Mouse (Mus musculus): ENCODE results near the gene Pigs.

Gene Pigs

GRCm38 (mm10) chr11:78363309-78364007, 35.2 kb downstream of the Pigs start:
- no peak for DNase-seq (ENCODE audit: low read depth, low spot score)

GRCm38 (mm10) chr11:78364103-78364502, 35.9 kb downstream of the Pigs start:
- no peak for DNase-seq (ENCODE audit: low read depth, low spot score)

- no peak for DNase-seq (ENCODE audit: low read depth, low spot score)
These were observed 39.4 kb downstream of the Pigs start for GRCm38 (mm10) chr11:78367456-78368225.

- DNase-seq (ENCODE audit: low read depth, low spot score): no peak
These were observed 42.2 kb downstream of the Pigs start for GRCm38 (mm10) chr11:78370389-78370788.

GRCm38 (mm10) chr11:78371711-78372110, 43.5 kb downstream of the Pigs start:
- no peak for DNase-seq (ENCODE audit: low read depth, low spot score)

GRCm38 (mm10) chr11:78372166-78372565, 44.0 kb downstream of the Pigs start:
- DNase-seq (ENCODE audit: low read depth, low spot score): no peak

GRCm38 (mm10) chr11:78372610-78373009, 44.4 kb downstream of the Pigs start:
- DNase-seq (ENCODE audit: low read depth, low spot score): no peak

- DNase-seq (ENCODE audit: low read depth, low spot score): no peak
These were observed 45.9 kb downstream of the Pigs start for GRCm38 (mm10) chr11:78374147-78374546.

- no peak for DNase-seq (ENCODE audit: low read depth, low spot score)
These were observed 49.4 kb downstream of the Pigs start for GRCm38 (mm10) chr11:78377549-78378159.

- DNase-seq (ENCODE audit: low read depth, low spot score): no peak
These were observed 52.1 kb downstream of the Pigs start for GRCm38 (mm10) chr11:78380351-78380750.

GRCm38 (mm10) chr11:78380996-78381395, 52.8 kb downstream of the Pigs start:
- no peak for DNase-seq (ENCODE audit: low read depth, low spot score)

- DNase-seq (ENCODE audit: low read depth, low spot score): no peak
These were observed 54.1 kb downstream of the Pigs start for GRCm38 (mm10) chr11:78382286-78382685.

GRCm38 (mm10) chr11:78382701-78383100, 54.5 kb downstream of the Pigs start:
- DNase-seq (ENCODE audit: low read depth, low spot score): no peak

- no peak for DNase-seq (ENCODE audit: low read depth, low spot score)
These were observed 57.6 kb downstream of the Pigs start for GRCm38 (mm10) chr11:78385776-78386175.

- no peak for DNase-seq (ENCODE audit: low read depth, low spot score)
These were observed 58.4 kb downstream of the Pigs start, which contains the start of gene Foxn1 for GRCm38 (mm10) chr11:78386508-78387043. Foxn1 (minus strand) TSS chr11:78386558.

Measured in c-Kit-negative CD71-positive TER-119-positive erythroid progenitor cells, embryonic 14.5 days (primary cell).